Mouse (Mus musculus) MEL (cell line): ENCODE data around the gene Rbfox2. TPM values are rescaled to one million over a fixed set of nuclear protein-coding genes. Genes with fewer than 3 reads are reported as not detected.

Experiments
- DNase-seq: peaks from one replicate; pipeline ENCODE4 v3.0.0; 2011; ENCODE audit warnings: low read depth, low spot score
- H3K27ac ChIP-seq: 2 replicates; pipeline ENCODE4 v1.5.1; 2012; ENCODE audit warnings: low read depth, mild to moderate bottlenecking, control low read depth, low read length, moderate library complexity; ENCODE audit not compliant: control insufficient read depth
- H3K27me3 ChIP-seq, 2 experiments: fragments of 150-350 bp in 1 of 2; sonication (generic) in 1 of 2; 2 replicates each; pipeline ENCODE4 v1.6.1; 2012; ENCODE audit warnings: low read length in 2 of 2, mild to moderate bottlenecking in 2 of 2, improper control_type of control experiment in 1 of 2, moderate library complexity in 1 of 2; ENCODE audit not compliant: insufficient read depth in 2 of 2, control insufficient read depth in 1 of 2
- H3K36me3 ChIP-seq, 2 experiments: 2 replicates each; pipeline ENCODE4 v1.6.1; 2012 to 2014; ENCODE audit warnings: low read length in 2 of 2, improper control_type of control experiment in 1 of 2, inconsistent platforms in 1 of 2, mild to moderate bottlenecking in 1 of 2; ENCODE audit not compliant: insufficient read depth in 2 of 2, control insufficient read depth in 1 of 2
- H3K4me1 ChIP-seq, 2 experiments: fragments of 150-350 bp in 1 of 2; sonication (generic) in 1 of 2; 2 replicates each; pipeline ENCODE4 v1.6.1; 2012; ENCODE audit warnings: low read length in 2 of 2, improper control_type of control experiment in 1 of 2, mild to moderate bottlenecking in 1 of 2; ENCODE audit not compliant: insufficient read depth in 2 of 2, control insufficient read depth in 1 of 2
- H3K4me3 ChIP-seq, 2 experiments: fragments of 150-350 bp in 1 of 2; sonication (generic) in 1 of 2; 2 replicates each; pipeline ENCODE4 v1.5.1; 2012; ENCODE audit warnings: low read depth in 2 of 2, low read length in 2 of 2, mild to moderate bottlenecking in 2 of 2, moderate library complexity in 2 of 2, control low read depth in 1 of 2, improper control_type of control experiment in 1 of 2; ENCODE audit not compliant: control insufficient read depth in 1 of 2, insufficient read depth in 1 of 2
- H3K79me2 ChIP-seq: 2 replicates; pipeline ENCODE4 v1.6.1; 2012; ENCODE audit warnings: mild to moderate bottlenecking, low read length, moderate library complexity; ENCODE audit not compliant: control insufficient read depth, poor library complexity, insufficient read depth
- H3K9ac ChIP-seq: 2 replicates; pipeline ENCODE4 v1.6.1; 2012; ENCODE audit warnings: low read depth, mild to moderate bottlenecking, control low read depth, low read length, moderate library complexity; ENCODE audit not compliant: control insufficient read depth, poor library complexity, severe bottlenecking
- H3K9me3 ChIP-seq: fragments of 150-350 bp; sonication (generic); replicated peaks from 2 replicates; pipeline ENCODE4 v1.6.1; 2012; ENCODE audit warnings: mild to moderate bottlenecking, low read length, improper control_type of control experiment, moderate library complexity; ENCODE audit not compliant: insufficient read depth
- CHD1 ChIP-seq: IDR thresholded peaks from 2 replicates; pipeline ENCODE4 v1.6.1; 2012; ENCODE audit warnings: low read depth, mild to moderate bottlenecking, inconsistent platforms, low read length, improper control_type of control experiment
- CHD2 ChIP-seq: IDR thresholded peaks from 2 replicates; pipeline ENCODE4 v1.6.1; 2011; ENCODE audit warnings: low read length, improper control_type of control experiment
- E2F4 ChIP-seq: IDR thresholded peaks from 2 replicates; pipeline ENCODE4 v1.6.1; 2011; ENCODE audit warnings: low read depth, low read length, improper control_type of control experiment, borderline replicate concordance
- ELF1 ChIP-seq: IDR thresholded peaks from 2 replicates; pipeline ENCODE4 v1.6.1; 2014; ENCODE audit warnings: low read depth, mild to moderate bottlenecking, inconsistent platforms, low read length, improper control_type of control experiment, moderate library complexity
- ETS1 ChIP-seq: IDR thresholded peaks from 2 replicates; pipeline ENCODE4 v1.6.1; 2012; ENCODE audit warnings: low read depth, mild to moderate bottlenecking, inconsistent platforms, low read length, improper control_type of control experiment, moderate library complexity
- GABPA ChIP-seq: IDR thresholded peaks from 2 replicates; pipeline ENCODE4 v1.6.1; 2012; ENCODE audit warnings: low read depth, mild to moderate bottlenecking, inconsistent platforms, low read length, improper control_type of control experiment, moderate library complexity
- HCFC1 ChIP-seq: IDR thresholded peaks from 2 replicates; pipeline ENCODE4 v1.6.1; 2012; ENCODE audit warnings: low read depth, mild to moderate bottlenecking, inconsistent platforms, low read length, improper control_type of control experiment, moderate library complexity
- JUND ChIP-seq: IDR thresholded peaks from 2 replicates; pipeline ENCODE4 v1.6.1; 2011; ENCODE audit warnings: low read depth, mild to moderate bottlenecking, improper control_type of control experiment, low read length
- KAT2A ChIP-seq: conservative IDR thresholded peaks from 2 replicates; pipeline ENCODE4 v1.6.1; 2012; ENCODE audit warnings: low read depth, low read length, improper control_type of control experiment, inconsistent platforms
- MAFK ChIP-seq: IDR thresholded peaks from 2 replicates; pipeline ENCODE4 v1.6.1; 2011; ENCODE audit warnings: low read depth, mild to moderate bottlenecking, low read length, improper control_type of control experiment, borderline replicate concordance
- MAX ChIP-seq: IDR thresholded peaks from 2 replicates; pipeline ENCODE4 v1.6.1; 2011; ENCODE audit warnings: low read length, improper control_type of control experiment
- MAZ ChIP-seq: IDR thresholded peaks from 2 replicates; pipeline ENCODE4 v1.6.1; 2012; ENCODE audit warnings: low read depth, mild to moderate bottlenecking, inconsistent platforms, low read length, improper control_type of control experiment
- MEF2A ChIP-seq: IDR thresholded peaks from 2 replicates; pipeline ENCODE4 v1.6.1; 2014; ENCODE audit warnings: low read depth, mild to moderate bottlenecking, inconsistent platforms, low read length, improper control_type of control experiment; ENCODE audit not compliant: poor library complexity, insufficient replicate concordance, severe bottlenecking; ENCODE audit errors: extremely low read depth
- MYC ChIP-seq: IDR thresholded peaks from 2 replicates; pipeline ENCODE4 v1.6.1; 2011; ENCODE audit warnings: low read depth, mild to moderate bottlenecking, low read length, improper control_type of control experiment, moderate library complexity
- NELFE ChIP-seq: IDR thresholded peaks from 2 replicates; pipeline ENCODE4 v1.6.1; 2011; ENCODE audit warnings: low read depth, low read length, improper control_type of control experiment
- POLR2AphosphoS5 ChIP-seq: IDR thresholded peaks from 2 replicates; pipeline ENCODE4 v1.6.1; 2012; ENCODE audit warnings: low read depth, borderline replicate concordance, mild to moderate bottlenecking, inconsistent platforms, low read length, moderate library complexity, mixed read lengths
- TAL1 ChIP-seq: IDR thresholded peaks from 2 replicates; pipeline ENCODE4 v1.6.1; 2012; ENCODE audit warnings: mild to moderate bottlenecking, inconsistent platforms, low read length, moderate library complexity, mixed read lengths
- TBP ChIP-seq: IDR thresholded peaks from 2 replicates; pipeline ENCODE4 v1.8.0; 2011; ENCODE audit warnings: low read depth, low read length, improper control_type of control experiment
- TCF12 ChIP-seq: IDR thresholded peaks from 2 replicates; pipeline ENCODE4 v1.6.1; 2014; ENCODE audit warnings: low read depth, mild to moderate bottlenecking, inconsistent platforms, low read length, improper control_type of control experiment, moderate library complexity
- UBTF ChIP-seq: IDR thresholded peaks from 2 replicates; pipeline ENCODE4 v1.6.1; 2012; ENCODE audit warnings: low read depth, mild to moderate bottlenecking, inconsistent platforms, low read length, improper control_type of control experiment, moderate library complexity, borderline replicate concordance; ENCODE audit not compliant: insufficient read depth
- USF1 ChIP-seq: IDR thresholded peaks from 2 replicates; pipeline ENCODE4 v1.6.1; 2014; ENCODE audit warnings: low read depth, mild to moderate bottlenecking, inconsistent platforms, low read length, improper control_type of control experiment, moderate library complexity
- ZMIZ1 ChIP-seq: IDR thresholded peaks from 2 replicates; pipeline ENCODE4 v1.6.1; 2012; ENCODE audit warnings: low read depth, mild to moderate bottlenecking, inconsistent platforms, low read length, improper control_type of control experiment, moderate library complexity
- polyA plus RNA-seq, 2 experiments: library from polyadenylated mRNA; stranded (reverse) in 1 of 2; unstranded in 1 of 2; fragments of >175 nt in 1 of 2; fragments of >200 nt in 1 of 2; gene quantifications; 2 replicates each; pipeline versions ENCODE4 v1.2.1 to v1.2.4; 2012; ENCODE audit warnings: low replicate concordance in 2 of 2, low read depth in 1 of 2; ENCODE audit not compliant: insufficient read length in 2 of 2, insufficient read depth in 1 of 2, missing spikeins in 1 of 2
- total RNA-seq: library from RNA; depleted of rRNA; stranded (reverse); fragments of 300-350 nt; gene quantifications from 2 replicates; pipeline ENCODE4 v1.2.3, GENCODE M21; 2012

The Rbfox2 gene
- total and polyA plus RNA-seq, 3 experiments, result 3.4 to 6.0 TPM; not detected in 1

DNA sequence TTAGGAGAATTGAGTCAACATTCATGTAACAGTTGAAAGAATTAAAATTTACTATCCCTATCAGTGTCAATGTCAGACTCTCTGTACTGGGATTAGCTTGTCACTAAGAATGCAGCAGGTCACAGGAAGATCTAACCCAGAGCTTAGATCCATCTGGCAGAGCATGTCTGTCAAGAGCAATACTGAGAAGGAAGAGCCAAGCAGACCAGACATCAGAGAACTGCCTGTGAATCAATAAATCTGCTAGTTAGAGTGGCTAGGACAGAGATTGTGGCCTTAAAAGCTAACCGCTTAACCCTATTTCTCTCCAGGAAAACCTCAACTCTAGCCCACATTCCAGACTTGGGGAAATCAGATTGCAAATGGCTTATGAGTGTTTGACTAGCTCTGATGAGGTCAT is 220.3 kb downstream of the Rbfox2 start:
- Histone ChIP-seq H3K4me3 (no peak overlapping the region), H3K27ac (no peak overlapping the region), H3K9ac (no peak overlapping the region), H3K27me3 (no peaks in the 10 kb centered on the region), H3K79me2 (no peaks in the 10 kb centered on the region), H3K36me3 (no peaks in the 10 kb centered on the region), H3K9me3 (no peaks in the 10 kb centered on the region), H3K4me1 (no peaks in the 10 kb centered on the region)
- no peak for DNase-seq
- no peak for TF ChIP-seq USF1
- TF ChIP-seq KAT2A, result no peak
- TF ChIP-seq ETS1, result no peak
- no peak for TF ChIP-seq MAFK
- no peak for TF ChIP-seq CHD2
- no peak for TF ChIP-seq JUND

DNA sequence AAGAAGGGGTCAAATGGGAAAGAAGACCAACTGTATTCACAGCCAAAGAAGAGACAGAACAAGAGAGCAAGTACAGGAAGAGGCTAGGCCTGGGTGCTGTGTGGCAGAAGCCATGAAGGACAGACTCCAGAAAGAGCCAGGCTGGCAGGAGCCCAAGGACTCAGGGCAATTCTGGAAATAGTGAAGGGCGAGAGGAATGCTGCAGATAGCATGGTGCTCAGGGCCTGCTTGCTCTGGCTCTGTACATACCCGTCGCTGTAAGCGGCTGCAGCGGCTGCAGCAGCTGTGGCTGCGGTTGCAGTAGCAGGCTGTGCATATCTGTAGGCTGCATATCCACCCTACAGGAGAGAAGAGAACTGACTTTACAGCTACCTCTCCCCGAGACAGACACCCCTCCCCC is 221.0 kb downstream of the Rbfox2 start:
- no peak for DNase-seq
- Histone ChIP-seq H3K27me3 (no peaks in the 10 kb centered on the region), H3K27ac (no peak overlapping the region), H3K79me2 (no peaks in the 10 kb centered on the region), H3K4me1 (no peaks in the 10 kb centered on the region), H3K9ac (no peak overlapping the region), H3K4me3 (no peak overlapping the region), H3K36me3 (no peaks in the 10 kb centered on the region)
- TF ChIP-seq MEF2A, result no peak
- TF ChIP-seq HCFC1, result no peak
- TF ChIP-seq GABPA, result no peak
- TF ChIP-seq MAZ, result no peak
- TF ChIP-seq MAX, result no peak
- no peak for TF ChIP-seq NELFE
- no peak for TF ChIP-seq MYC
- no peak for TF ChIP-seq TAL1
- TF ChIP-seq POLR2AphosphoS5, result no peak
- no peak for TF ChIP-seq TCF12
- no peak for TF ChIP-seq E2F4
- no peak for TF ChIP-seq UBTF
- no peak for TF ChIP-seq CHD1
- TF ChIP-seq ZMIZ1, result no peak
- TF ChIP-seq TBP, result no peak
- no peak for TF ChIP-seq ELF1
- TF ChIP-seq, all 39 proteins: peak for 0
- H3K9me3 ChIP-seq, result no peaks in the 10 kb centered on the region
